Mouse (Mus musculus): Measurements from ENCODE around the gene Pdha2. TPM values are rescaled to one million over a fixed set of nuclear protein-coding genes. Genes with fewer than 3 reads are reported as not detected.

Pdha2 gene
- not detected in 2 replicates for polyA plus RNA-seq (2012; rRNA removed)

GRCm38 (mm10) chr3:141212255-141212654 lies at the start of gene Pdha2:
Gene Pdha2, minus strand, starts transcription at chr3:141212355.

